Mouse (Mus musculus) MEL (cell line): ENCODE data around the gene Gm45213. TPM values are rescaled to one million over a fixed set of nuclear protein-coding genes. Genes with fewer than 3 reads are reported as not detected.

ENCODE experiments used
- DNase-seq: peaks from one replicate; pipeline ENCODE4 v3.0.0; 2011; ENCODE audit warnings: low read depth, low spot score
- H3K27ac ChIP-seq: 2 replicates; pipeline ENCODE4 v1.5.1; 2012; ENCODE audit warnings: low read depth, mild to moderate bottlenecking, control low read depth, low read length, moderate library complexity; ENCODE audit not compliant: control insufficient read depth
- H3K27me3 ChIP-seq, 2 experiments: fragments of 150-350 bp in 1 of 2; sonication (generic) in 1 of 2; 2 replicates each; pipeline ENCODE4 v1.6.1; 2012; ENCODE audit warnings: low read length in 2 of 2, mild to moderate bottlenecking in 2 of 2, improper control_type of control experiment in 1 of 2, moderate library complexity in 1 of 2; ENCODE audit not compliant: insufficient read depth in 2 of 2, control insufficient read depth in 1 of 2
- H3K36me3 ChIP-seq, 2 experiments: 2 replicates each; pipeline ENCODE4 v1.6.1; 2012 to 2014; ENCODE audit warnings: low read length in 2 of 2, improper control_type of control experiment in 1 of 2, inconsistent platforms in 1 of 2, mild to moderate bottlenecking in 1 of 2; ENCODE audit not compliant: insufficient read depth in 2 of 2, control insufficient read depth in 1 of 2
- H3K4me1 ChIP-seq, 2 experiments: fragments of 150-350 bp in 1 of 2; sonication (generic) in 1 of 2; 2 replicates each; pipeline ENCODE4 v1.6.1; 2012; ENCODE audit warnings: low read length in 2 of 2, improper control_type of control experiment in 1 of 2, mild to moderate bottlenecking in 1 of 2; ENCODE audit not compliant: insufficient read depth in 2 of 2, control insufficient read depth in 1 of 2
- H3K4me3 ChIP-seq, 2 experiments: fragments of 150-350 bp in 1 of 2; sonication (generic) in 1 of 2; 2 replicates each; pipeline ENCODE4 v1.5.1; 2012; ENCODE audit warnings: low read depth in 2 of 2, low read length in 2 of 2, mild to moderate bottlenecking in 2 of 2, moderate library complexity in 2 of 2, control low read depth in 1 of 2, improper control_type of control experiment in 1 of 2; ENCODE audit not compliant: control insufficient read depth in 1 of 2, insufficient read depth in 1 of 2
- H3K79me2 ChIP-seq: 2 replicates; pipeline ENCODE4 v1.6.1; 2012; ENCODE audit warnings: mild to moderate bottlenecking, low read length, moderate library complexity; ENCODE audit not compliant: control insufficient read depth, poor library complexity, insufficient read depth
- H3K9ac ChIP-seq: 2 replicates; pipeline ENCODE4 v1.6.1; 2012; ENCODE audit warnings: low read depth, mild to moderate bottlenecking, control low read depth, low read length, moderate library complexity; ENCODE audit not compliant: control insufficient read depth, poor library complexity, severe bottlenecking
- H3K9me3 ChIP-seq: fragments of 150-350 bp; sonication (generic); replicated peaks from 2 replicates; pipeline ENCODE4 v1.6.1; 2012; ENCODE audit warnings: mild to moderate bottlenecking, low read length, improper control_type of control experiment, moderate library complexity; ENCODE audit not compliant: insufficient read depth
- BHLHE40 ChIP-seq: IDR thresholded peaks from 2 replicates; pipeline ENCODE4 v1.6.1; 2012; ENCODE audit warnings: low read depth, mild to moderate bottlenecking, inconsistent platforms, low read length, improper control_type of control experiment, borderline replicate concordance
- CHD2 ChIP-seq: IDR thresholded peaks from 2 replicates; pipeline ENCODE4 v1.6.1; 2011; ENCODE audit warnings: low read length, improper control_type of control experiment
- E2F4 ChIP-seq: IDR thresholded peaks from 2 replicates; pipeline ENCODE4 v1.6.1; 2011; ENCODE audit warnings: low read depth, low read length, improper control_type of control experiment, borderline replicate concordance
- ELF1 ChIP-seq: IDR thresholded peaks from 2 replicates; pipeline ENCODE4 v1.6.1; 2014; ENCODE audit warnings: low read depth, mild to moderate bottlenecking, inconsistent platforms, low read length, improper control_type of control experiment, moderate library complexity
- EP300 ChIP-seq, 2 experiments: IDR thresholded peaks; 2 replicates each; pipeline ENCODE4 v1.6.1; 2011; ENCODE audit warnings: improper control_type of control experiment in 2 of 2, low read length in 2 of 2, low read depth in 1 of 2, mild to moderate bottlenecking in 1 of 2
- KAT2A ChIP-seq: conservative IDR thresholded peaks from 2 replicates; pipeline ENCODE4 v1.6.1; 2012; ENCODE audit warnings: low read depth, low read length, improper control_type of control experiment, inconsistent platforms
- MAFK ChIP-seq: IDR thresholded peaks from 2 replicates; pipeline ENCODE4 v1.6.1; 2011; ENCODE audit warnings: low read depth, mild to moderate bottlenecking, low read length, improper control_type of control experiment, borderline replicate concordance
- MEF2A ChIP-seq: IDR thresholded peaks from 2 replicates; pipeline ENCODE4 v1.6.1; 2014; ENCODE audit warnings: low read depth, mild to moderate bottlenecking, inconsistent platforms, low read length, improper control_type of control experiment; ENCODE audit not compliant: poor library complexity, insufficient replicate concordance, severe bottlenecking; ENCODE audit errors: extremely low read depth
- MYB ChIP-seq: IDR thresholded peaks from 2 replicates; pipeline ENCODE4 v1.6.1; 2011; ENCODE audit warnings: mild to moderate bottlenecking, low read depth, low read length, improper control_type of control experiment
- MYC ChIP-seq: IDR thresholded peaks from 2 replicates; pipeline ENCODE4 v1.6.1; 2011; ENCODE audit warnings: low read depth, mild to moderate bottlenecking, low read length, improper control_type of control experiment, moderate library complexity
- NELFE ChIP-seq: IDR thresholded peaks from 2 replicates; pipeline ENCODE4 v1.6.1; 2011; ENCODE audit warnings: low read depth, low read length, improper control_type of control experiment
- NRF1 ChIP-seq: IDR thresholded peaks from 2 replicates; pipeline ENCODE4 v1.6.1; 2014; ENCODE audit warnings: low read depth, mild to moderate bottlenecking, inconsistent platforms, low read length, improper control_type of control experiment, moderate library complexity; ENCODE audit not compliant: poor library complexity, insufficient read depth, severe bottlenecking
- POLR2AphosphoS5 ChIP-seq: IDR thresholded peaks from 2 replicates; pipeline ENCODE4 v1.6.1; 2012; ENCODE audit warnings: low read depth, borderline replicate concordance, mild to moderate bottlenecking, inconsistent platforms, low read length, moderate library complexity, mixed read lengths
- RAD21 ChIP-seq: IDR thresholded peaks from 2 replicates; pipeline ENCODE4 v1.6.1; 2011; ENCODE audit warnings: mild to moderate bottlenecking, low read depth, low read length, improper control_type of control experiment
- RCOR1 ChIP-seq: IDR thresholded peaks from 2 replicates; pipeline ENCODE4 v1.6.1; 2012; ENCODE audit warnings: low read depth, mild to moderate bottlenecking, inconsistent platforms, low read length, improper control_type of control experiment
- SIN3A ChIP-seq: IDR thresholded peaks from 2 replicates; pipeline ENCODE4 v1.6.1; 2012; ENCODE audit warnings: low read length, improper control_type of control experiment, inconsistent platforms
- SMC3 ChIP-seq: IDR thresholded peaks from 2 replicates; pipeline ENCODE4 v1.6.1; 2011; ENCODE audit warnings: low read depth, low read length, improper control_type of control experiment
- TAL1 ChIP-seq: IDR thresholded peaks from 2 replicates; pipeline ENCODE4 v1.6.1; 2012; ENCODE audit warnings: mild to moderate bottlenecking, inconsistent platforms, low read length, moderate library complexity, mixed read lengths
- TBP ChIP-seq: IDR thresholded peaks from 2 replicates; pipeline ENCODE4 v1.8.0; 2011; ENCODE audit warnings: low read depth, low read length, improper control_type of control experiment
- TCF12 ChIP-seq: IDR thresholded peaks from 2 replicates; pipeline ENCODE4 v1.6.1; 2014; ENCODE audit warnings: low read depth, mild to moderate bottlenecking, inconsistent platforms, low read length, improper control_type of control experiment, moderate library complexity
- USF2 ChIP-seq, 2 experiments: IDR thresholded peaks; 2 replicates each; pipeline ENCODE4 v1.6.1; 2011 to 2012; ENCODE audit warnings: improper control_type of control experiment in 2 of 2, low read length in 2 of 2, borderline replicate concordance in 1 of 2, inconsistent platforms in 1 of 2, low read depth in 1 of 2, mild to moderate bottlenecking in 1 of 2; ENCODE audit not compliant: insufficient read depth in 1 of 2
- ZC3H11A ChIP-seq: IDR thresholded peaks from 2 replicates; pipeline ENCODE4 v1.6.1; 2012; ENCODE audit warnings: low read depth, mild to moderate bottlenecking, inconsistent platforms, low read length, improper control_type of control experiment
- ZKSCAN1 ChIP-seq: IDR thresholded peaks from 2 replicates; pipeline ENCODE4 v1.6.1; 2012; ENCODE audit warnings: low read depth, mild to moderate bottlenecking, inconsistent platforms, low read length, improper control_type of control experiment, moderate library complexity
- ZNF384 ChIP-seq: IDR thresholded peaks from 2 replicates; pipeline ENCODE4 v1.6.1; 2012; ENCODE audit warnings: low read depth, mild to moderate bottlenecking, inconsistent platforms, low read length, improper control_type of control experiment
- polyA plus RNA-seq, 2 experiments: library from polyadenylated mRNA; stranded (reverse) in 1 of 2; unstranded in 1 of 2; fragments of >175 nt in 1 of 2; fragments of >200 nt in 1 of 2; gene quantifications; 2 replicates each; pipeline versions ENCODE4 v1.2.1 to v1.2.4; 2012; ENCODE audit warnings: low replicate concordance in 2 of 2, low read depth in 1 of 2; ENCODE audit not compliant: insufficient read length in 2 of 2, insufficient read depth in 1 of 2, missing spikeins in 1 of 2
- total RNA-seq: library from RNA; depleted of rRNA; stranded (reverse); fragments of 300-350 nt; gene quantifications from 2 replicates; pipeline ENCODE4 v1.2.3, GENCODE M21; 2012

The Gm45213 gene
- total and polyA plus RNA-seq, 3 experiments = not detected

- no peaks in the 10 kb centered on the region for H3K27me3 ChIP-seq
- H3K27ac ChIP-seq = no peak overlapping the region
- DNase-seq = no peak
- no peaks in the 10 kb centered on the region for H3K4me1 ChIP-seq
- H3K9ac ChIP-seq = no peak overlapping the region
- TF ChIP-seq NELFE (no peak), USF2 (IDR thresholded peaks at IDR 0.05; ENCODE audit: borderline replicate concordance in 1 of 2, insufficient read depth in 1 of 2, low read depth in 1 of 2, low read length in 2 of 2) (no peak), MAFK (no peak), ZNF384 (no peak), ELF1 (no peak), TAL1 (no peak), MYB (no peak), CHD2 (no peak), E2F4 (no peak), BHLHE40 (no peak), RAD21 (no peak), SIN3A (no peak), EP300 (IDR thresholded peaks at IDR 0.05; ENCODE audit: low read depth in 1 of 2, low read length in 2 of 2) (no peak), MYC (no peak), RCOR1 (no peak), MEF2A (no peak), ZC3H11A (no peak), TCF12 (no peak), ZKSCAN1 (no peak)
- no peaks in the 10 kb centered on the region for H3K79me2 ChIP-seq
- H3K9me3 ChIP-seq = no peaks in the 10 kb centered on the region
- H3K36me3 ChIP-seq = no peaks in the 10 kb centered on the region
- no peak overlapping the region for H3K4me3 ChIP-seq
Observed at GRCm38 (mm10) chr7:66001035-66001754, 42.2 kb upstream of the Gm45213 start.

- H3K4me3 ChIP-seq = no peak overlapping the region
- no peak overlapping the region for H3K27ac ChIP-seq
- H3K36me3 ChIP-seq = no peaks in the 10 kb centered on the region
- no peaks in the 10 kb centered on the region for H3K4me1 ChIP-seq
- H3K79me2 ChIP-seq = no peaks in the 10 kb centered on the region
- no peaks in the 10 kb centered on the region; a peak in 1 of 4 replicates for H3K27me3 ChIP-seq
- TF ChIP-seq POLR2AphosphoS5 (no peak), SMC3 (no peak), TBP (no peak), MEF2A (no peak), ZNF384 (no peak), NELFE (no peak), CHD2 (no peak), MAFK (no peak), SIN3A (no peak), NRF1 (no peak), KAT2A (no peak)
- TF ChIP-seq, all 39 proteins: peak for 0
- Histone ChIP-seq H3K9ac (no peak overlapping the region), H3K9me3 (no peaks in the 10 kb centered on the region)
- DNase-seq = no peak
Observed at GRCm38 (mm10) chr7:66001797-66002196, 41.6 kb upstream of the Gm45213 start.
